Mouse (Mus musculus) megakaryocyte, embryonic 14.5 days (primary cell): ENCODE measurements around the gene Jarid2.

Experiments used
- FLI1 ChIP-seq: IDR thresholded peaks from 2 replicates; pipeline ENCODE4 v1.6.1; 2012; ENCODE audit warnings: low read length, inconsistent platforms, mixed read lengths
- GATA1 ChIP-seq: IDR thresholded peaks from 3 replicates; pipeline ENCODE4 v1.6.1; 2012; ENCODE audit warnings: mixed read lengths, low read length, inconsistent platforms, borderline replicate concordance

GRCm38 (mm10) chr13:44865566-44865965 is 136.3 kb downstream of the Jarid2 start:
- TF ChIP-seq FLI1: no peak
- TF ChIP-seq GATA1: no peak
